25 mouse cellular contexts compared by ENCODE assay signal in the genomic region with DNA sequence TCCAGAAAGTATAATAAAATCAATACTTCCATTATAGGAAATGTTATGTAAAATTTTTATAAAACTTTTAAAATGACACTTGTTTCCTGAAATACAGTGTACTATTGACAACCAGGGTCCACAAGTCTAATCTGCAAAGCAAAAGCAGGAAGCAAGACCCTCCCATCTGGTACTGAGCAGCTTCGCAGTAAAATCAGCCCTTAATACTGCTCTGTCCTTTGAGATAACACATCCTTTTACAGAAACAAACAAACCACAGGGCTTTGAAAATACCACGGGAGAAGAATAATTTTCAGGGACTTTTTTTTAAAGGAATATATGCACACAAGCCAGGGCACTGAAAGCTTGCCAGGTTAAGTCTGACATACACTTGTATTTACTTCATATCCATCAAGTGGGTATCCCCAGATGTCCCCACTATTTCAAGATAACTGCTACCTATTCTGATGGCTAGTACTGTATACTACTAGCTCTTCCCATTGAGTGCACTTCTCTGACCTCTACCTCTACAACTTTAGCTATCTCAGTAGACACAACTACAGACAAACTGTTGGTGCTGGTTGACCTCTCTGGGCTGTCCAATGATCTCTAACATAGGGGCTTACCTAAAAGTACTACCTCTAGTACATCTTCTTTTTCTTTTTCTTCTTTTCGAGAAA. TPM values are rescaled to one million over a fixed set of nuclear protein-coding genes. Genes with fewer than 3 reads are reported as not detected.
"Had no signal": no experiment of that assay in that cellular context is flagged by ENCODE, and none has a peak within 500 bp of the region (broad histone marks: within the 10 kb centered on the region; RNA-seq: fewer than 3 reads in every experiment).

No protein-coding gene starts in this region.

- ATAC-seq: intestine, embryonic 15.5 days; midbrain, embryonic 13.5 days; midbrain, embryonic 16.5 days had no signal

- H3K27ac ChIP-seq: intestine, embryonic 15.5 days; kidney, embryonic 15.5 days; left cerebral cortex, adult 2 months; liver, embryonic 15.5 days; macrophage; midbrain, embryonic 10.5 days; midbrain, embryonic 13.5 days; neural tube, embryonic 13.5 days; stomach, embryonic 15.5 days had no signal

- H3K4me3 ChIP-seq: intestine, embryonic 15.5 days; kidney, embryonic 15.5 days; left cerebral cortex, adult 2 months; liver, embryonic 15.5 days; midbrain, embryonic 10.5 days; midbrain, embryonic 13.5 days; myocyte; neural tube, embryonic 13.5 days; stomach, embryonic 15.5 days had no signal

- H3K4me1 ChIP-seq: intestine, embryonic 15.5 days; midbrain, embryonic 10.5 days; midbrain, embryonic 13.5 days; stomach, embryonic 15.5 days had no signal

- DNase-seq: kidney, adult 11 months; kidney, adult 8-10 months; kidney, postnatal 10 days; kidney, postnatal 36 days; layer of hippocampus, postnatal 36 days; lung, adult 2 months; lung, postnatal 14 days; retina, postnatal 1 day; right cerebral cortex, postnatal 25 days; spleen, adult 18-20 months; thymus, adult 18-20 months; thymus, postnatal 36 days had no signal

- H3K9ac ChIP-seq: intestine, embryonic 15.5 days; kidney, embryonic 15.5 days; liver, embryonic 15.5 days; midbrain, embryonic 13.5 days; neural tube, embryonic 13.5 days; stomach, embryonic 15.5 days had no signal

- H3K9me3 ChIP-seq: kidney, embryonic 15.5 days; liver, embryonic 15.5 days; midbrain, embryonic 13.5 days; stomach, embryonic 15.5 days had no signal

- H3K27me3 ChIP-seq: intestine, embryonic 15.5 days; kidney, embryonic 15.5 days; liver, embryonic 15.5 days; midbrain, embryonic 13.5 days; neural tube, embryonic 13.5 days; stomach, embryonic 15.5 days had no signal

- H3K4me2 ChIP-seq: intestine, embryonic 15.5 days; kidney, embryonic 15.5 days; liver, embryonic 15.5 days; midbrain, embryonic 13.5 days; neural tube, embryonic 13.5 days; stomach, embryonic 15.5 days had no signal

- H3K36me3 ChIP-seq: stomach, embryonic 15.5 days had no signal

RNA-seq across cellular contexts. Expression of gene Slc35g2, which starts 37.9 kb away (rescaled TPM):
- total RNA-seq: monocyte, adult 5-6 weeks; neutrophil, adult 5-6 weeks had no signal
